Mouse (Mus musculus): Measurements from ENCODE around the gene Copb1.
A peak's percentile ranks its signal among the peaks of the same experiment; 100 is the strongest.

GRCm38 (mm10) chr7:114251684-114252083 lies 2.8 kb downstream of the Copb1 start:
- TF ChIP-seq CTCF (IDR thresholded peaks at IDR 0.05; ENCODE audit: low read depth) (peak; percentile 46; the same call in 1 of the 2 replicates), EP300 (IDR thresholded peaks at IDR 0.05; ENCODE audit: low read depth) (no peak)

All from liver, embryonic 14.5 days (tissue).